Mouse (Mus musculus) spleen, adult 2 months (tissue): ENCODE measurements around the gene Siglecg.
"Not testable (repeated sequence)": the region's sequence is repeated elsewhere in the genome, so short reads cannot be mapped to it uniquely, and the experiment has no call there.

ENCODE experiments used
- CTCF ChIP-seq: fragments of 200-500 bp; IDR thresholded peaks from 2 replicates; pipeline ENCODE4 v1.5.1; 2011; ENCODE audit warnings: mild to moderate bottlenecking, inconsistent platforms; ENCODE audit not compliant: insufficient read depth, insufficient read length, insufficient replicate concordance; ENCODE audit errors: extremely low read depth
- POLR2A ChIP-seq: fragments of 200-500 bp; IDR thresholded peaks from 2 replicates; pipeline ENCODE4 v1.6.1; 2011; ENCODE audit warnings: low read depth, low read length, inconsistent platforms

DNA sequence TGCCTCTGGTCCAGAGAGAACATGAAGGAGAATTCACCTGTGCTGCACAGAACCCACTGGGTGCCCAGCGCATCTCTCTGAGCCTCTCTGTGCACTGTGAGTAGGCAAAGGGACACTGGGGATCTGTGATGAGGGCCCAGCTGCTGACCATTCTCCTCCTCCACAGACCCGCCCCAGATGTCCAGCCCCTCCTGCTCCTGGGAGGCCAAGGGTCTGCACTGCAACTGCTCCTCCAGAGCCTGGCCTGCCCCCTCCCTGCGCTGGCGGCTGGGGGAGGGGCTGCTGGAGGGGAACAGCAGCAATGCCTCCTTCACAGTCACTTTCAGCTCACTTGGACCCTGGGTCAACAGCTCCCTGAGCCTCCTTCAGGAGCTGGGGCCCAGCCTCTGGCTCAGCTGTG lies 3.7 kb downstream of the Siglecg start:
- not testable (repeated sequence) for TF ChIP-seq CTCF, POLR2A
